Mouse (Mus musculus) frontal cortex, postnatal 36 days (tissue): ENCODE results near the gene Zcchc14.

ENCODE experiments used
- DNase-seq, 2 experiments: peaks; one replicate each; pipeline ENCODE4 v3.0.0; 2022; ENCODE audit warnings: low spot score in 2 of 2

The Zcchc14 gene

DNA sequence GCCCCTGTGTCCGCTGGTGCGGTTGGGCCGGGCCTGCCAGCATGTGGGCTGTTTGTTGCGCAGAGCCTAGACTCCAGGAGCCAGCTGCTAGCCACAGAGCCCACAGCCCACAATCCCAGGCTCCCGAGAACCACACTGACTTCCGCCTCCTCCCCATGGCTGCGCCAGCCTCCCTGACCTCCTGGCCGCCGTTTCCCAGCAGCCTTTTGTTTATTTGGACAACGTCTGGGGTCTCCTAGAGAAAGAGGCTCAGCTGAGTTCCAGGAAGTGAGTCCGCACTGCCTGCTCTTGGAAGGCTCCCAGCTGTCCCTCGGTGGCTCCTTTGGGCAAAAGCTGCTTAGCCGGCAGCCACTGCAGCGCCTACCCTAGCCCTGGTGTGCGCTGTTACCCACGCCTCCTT lies 12.6 kb upstream of the Zcchc14 start:
- DNase-seq, result no peak

GRCm38 (mm10) chr8:121663101-121663500 lies 10.4 kb upstream of the Zcchc14 start:
- no peak for DNase-seq

- no peak for DNase-seq
Measured at GRCm38 (mm10) chr8:121661631-121662357, 9.1 kb upstream of the Zcchc14 start.

DNA sequence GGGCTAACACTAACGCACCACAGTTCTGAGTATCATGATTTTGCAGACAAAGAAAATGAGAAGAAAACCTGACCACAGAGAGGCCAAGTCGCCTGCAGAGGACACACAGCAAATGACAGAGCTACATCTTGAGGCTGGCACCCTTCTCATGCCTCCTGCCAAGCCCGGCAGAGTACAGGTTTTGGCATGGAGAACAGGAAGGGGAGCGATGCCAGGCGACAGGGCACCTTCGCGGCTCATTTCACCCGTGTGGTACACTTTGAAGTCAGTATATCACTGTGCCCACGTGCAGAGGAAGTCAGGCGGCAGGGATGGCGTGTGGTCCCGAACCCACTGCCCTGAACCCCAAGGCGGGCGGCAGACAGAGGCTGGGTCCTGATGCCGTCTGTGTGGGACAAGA lies 7.9 kb upstream of the Zcchc14 start:
- DNase-seq, result no peak

DNA sequence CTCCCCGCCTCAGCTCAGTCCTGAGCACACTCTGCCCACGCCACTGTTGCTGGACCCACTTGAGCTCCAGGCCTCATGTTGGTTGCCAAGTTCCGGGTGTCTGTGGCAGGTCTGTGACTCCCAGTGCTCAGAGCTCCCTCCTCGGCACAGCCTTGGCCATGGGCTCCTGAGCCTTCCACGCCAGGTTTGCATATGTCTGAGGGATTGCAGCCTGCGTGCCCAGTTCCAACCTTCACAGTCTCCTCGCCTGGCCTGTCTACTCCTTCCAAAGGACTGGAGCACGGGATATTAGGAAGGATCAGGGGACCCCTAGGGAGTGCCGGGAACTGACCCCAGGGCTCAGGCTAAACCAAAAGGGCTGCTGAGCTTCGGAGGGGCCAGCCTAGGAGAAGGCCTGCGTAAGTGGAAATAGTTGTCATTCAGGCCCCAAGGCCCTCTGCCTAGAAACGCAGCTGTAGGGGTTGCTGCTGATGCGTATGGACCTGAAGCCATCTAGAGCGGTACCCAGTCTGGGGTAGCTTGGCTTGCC lies 2.3 kb upstream of the Zcchc14 start:
- no peak for DNase-seq

GRCm38 (mm10) chr8:121654131-121654530 lies 1.4 kb upstream of the Zcchc14 start:
- no peak for DNase-seq

DNA sequence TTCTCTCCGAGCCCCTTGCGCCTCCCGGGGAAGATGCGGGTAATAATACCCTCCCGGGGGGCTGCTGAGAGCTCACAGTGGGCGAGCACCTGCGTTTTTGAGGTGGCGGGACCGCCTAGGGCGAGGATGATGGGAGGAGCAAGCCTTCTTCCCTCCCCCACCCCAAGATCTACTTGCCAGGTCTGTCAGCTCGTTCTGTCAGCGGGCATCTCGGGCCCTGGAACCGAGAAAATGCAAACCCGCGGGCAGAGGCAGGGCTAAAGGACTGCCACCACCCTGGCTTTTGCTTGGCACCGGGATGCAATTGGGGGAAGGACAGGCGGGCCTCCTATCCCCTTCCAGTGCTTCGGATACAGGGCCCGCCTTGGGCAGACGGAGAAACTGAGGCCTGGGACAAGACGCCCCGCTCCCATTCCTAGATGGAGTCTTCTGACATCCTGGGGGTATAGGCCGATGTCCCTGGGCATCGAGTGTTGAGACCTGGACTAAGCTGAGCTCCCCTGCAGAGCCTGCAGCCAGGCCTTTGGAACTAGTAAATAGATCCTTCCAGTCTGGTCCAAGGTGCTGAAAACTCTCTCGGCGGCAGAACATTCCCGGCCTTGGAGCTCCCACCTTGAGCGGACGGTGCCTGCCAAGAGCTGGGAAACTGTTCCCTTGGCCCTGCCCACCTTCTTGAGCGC lies 779 bp upstream of the Zcchc14 start:
- no peak for DNase-seq

DNA sequence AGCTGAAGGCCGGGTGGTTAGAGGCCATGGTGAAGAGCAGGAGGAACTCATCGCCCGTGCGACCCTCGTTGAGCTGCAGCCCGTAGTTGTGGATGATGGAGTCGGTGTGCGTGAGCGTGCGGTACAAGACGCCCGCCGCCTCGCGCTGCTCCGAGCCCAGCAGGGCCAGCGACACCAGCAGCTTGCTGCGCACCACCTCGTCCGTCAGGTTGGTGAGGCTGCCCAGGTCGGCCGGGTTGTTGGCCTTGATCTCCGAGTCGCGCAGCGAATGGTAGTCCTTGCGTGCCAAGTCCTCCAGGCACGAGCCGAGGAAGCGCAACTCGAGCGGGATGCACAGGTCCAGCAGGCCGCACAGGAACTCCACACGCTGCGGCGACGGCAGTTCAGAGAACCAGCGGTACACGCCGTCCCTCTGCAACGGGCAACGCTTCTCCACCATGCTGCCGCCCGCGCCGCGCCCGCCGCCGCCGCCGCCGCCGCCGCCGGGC lies 783 bp downstream of the Zcchc14 start:
- peak; percentile 47 to 60 for DNase-seq

GRCm38 (mm10) chr8:121651308-121651873 lies 1.3 kb downstream of the Zcchc14 start:
- DNase-seq, result no peak

DNA sequence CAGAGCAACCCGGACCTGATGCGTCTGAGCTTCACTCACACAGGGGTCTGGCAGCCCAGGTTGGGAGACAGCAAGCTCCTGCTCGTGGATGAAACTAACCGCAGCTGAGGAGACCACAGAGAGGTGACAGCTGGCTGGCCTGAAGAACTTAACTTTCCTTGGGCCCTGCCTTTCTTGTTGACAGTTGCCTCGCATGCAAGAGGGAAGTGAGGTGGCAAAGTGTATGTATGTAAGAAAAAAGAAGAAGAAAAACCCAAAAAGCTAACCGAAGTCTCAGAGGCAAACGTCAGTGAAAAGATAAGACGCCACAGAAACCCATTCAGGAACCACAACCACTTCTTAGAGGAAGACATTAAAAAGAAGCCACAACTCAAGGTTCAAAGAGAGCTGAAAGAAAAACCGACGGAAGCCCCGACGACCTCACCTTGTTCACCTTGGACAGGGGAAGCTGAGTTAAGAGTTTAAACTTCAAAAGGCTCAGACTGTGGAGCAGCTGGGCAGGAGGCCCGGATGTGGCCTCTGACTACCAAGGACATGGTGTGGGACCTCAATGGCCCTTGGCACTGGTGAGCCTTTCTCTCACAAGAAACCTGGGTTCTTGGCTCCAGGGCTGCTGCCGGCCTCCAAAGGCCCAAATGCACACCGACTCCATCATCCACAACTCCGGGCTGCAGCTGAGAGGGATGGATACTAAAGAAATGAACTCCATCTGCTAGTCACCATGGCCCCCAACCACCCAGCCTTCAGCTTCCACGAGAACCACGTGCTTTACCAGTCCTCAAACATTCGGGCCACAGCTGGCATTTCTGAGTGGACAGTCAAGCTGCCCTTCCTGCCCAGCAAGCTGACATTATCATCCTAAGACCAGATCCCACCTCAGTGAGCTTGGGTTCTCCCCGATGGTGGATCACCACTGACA lies 2.1 kb downstream of the Zcchc14 start:
- DNase-seq, result no peak

DNA sequence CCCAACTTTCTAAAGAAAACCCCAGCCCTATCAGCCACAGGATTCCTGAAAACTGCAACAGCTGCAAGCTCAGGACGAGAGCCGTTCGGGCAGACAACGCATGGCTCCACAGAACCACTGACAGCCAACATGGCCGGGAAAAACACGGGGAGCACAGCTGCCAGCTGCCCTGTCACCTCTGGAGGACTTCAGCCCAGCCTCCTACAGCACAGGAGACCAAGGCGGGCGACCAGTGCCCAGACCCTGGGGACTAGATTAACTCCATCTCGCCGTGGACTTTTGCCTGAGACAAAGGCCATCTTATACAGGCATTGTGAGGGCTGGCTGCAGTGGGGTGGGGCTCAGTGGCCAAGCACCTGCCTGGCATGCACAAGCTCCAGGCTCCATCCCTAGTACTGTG lies 2.8 kb downstream of the Zcchc14 start:
- no peak for DNase-seq

GRCm38 (mm10) chr8:121649423-121649822 lies 3.3 kb downstream of the Zcchc14 start:
- DNase-seq, result no peak

DNA sequence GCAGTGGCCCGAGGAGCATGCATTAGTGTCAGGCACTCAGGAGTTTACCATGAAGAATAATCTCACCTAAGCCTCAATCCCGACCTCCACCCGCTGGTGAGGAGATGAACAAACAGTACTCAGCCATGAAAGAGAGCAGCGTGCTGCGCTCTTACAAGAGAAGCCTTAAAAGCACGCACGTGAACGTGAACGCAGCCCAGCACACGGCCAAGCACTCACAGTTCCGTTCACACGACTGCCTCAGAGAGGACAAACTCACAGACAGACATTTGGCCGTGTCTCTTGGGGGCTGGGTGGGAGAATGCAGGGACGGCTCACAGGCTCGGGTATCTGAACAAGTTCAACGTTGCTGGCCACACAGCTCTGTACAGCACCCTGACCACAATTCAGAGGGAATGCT lies 4.2 kb downstream of the Zcchc14 start:
- no peak for DNase-seq

- DNase-seq, result no peak
Measured at GRCm38 (mm10) chr8:121647511-121648215, 5.0 kb downstream of the Zcchc14 start.

GRCm38 (mm10) chr8:121643384-121643783 lies 9.3 kb downstream of the Zcchc14 start:
- DNase-seq, result no peak

- no peak for DNase-seq
Measured at GRCm38 (mm10) chr8:121642804-121643203, 9.9 kb downstream of the Zcchc14 start.

DNA sequence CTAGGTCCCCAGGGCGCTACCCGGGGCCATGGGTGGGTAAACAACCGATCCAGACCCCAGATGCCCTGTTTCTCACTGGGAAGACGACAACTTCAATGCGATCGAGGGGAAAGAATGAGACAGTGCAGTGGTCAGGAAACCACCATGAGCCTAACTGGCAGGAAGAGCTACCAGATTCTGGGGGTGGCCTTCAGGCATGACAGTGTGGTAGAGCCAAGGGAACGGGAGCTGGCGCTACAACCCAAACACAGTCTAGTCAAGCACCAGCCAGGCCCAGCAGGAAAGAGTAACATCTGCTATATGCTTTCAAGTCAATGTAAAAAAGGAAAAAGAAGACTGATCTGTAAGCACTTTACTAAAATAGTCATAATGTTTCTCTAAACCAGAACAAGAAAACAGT lies 16.5 kb downstream of the Zcchc14 start:
- DNase-seq, result no peak

DNA sequence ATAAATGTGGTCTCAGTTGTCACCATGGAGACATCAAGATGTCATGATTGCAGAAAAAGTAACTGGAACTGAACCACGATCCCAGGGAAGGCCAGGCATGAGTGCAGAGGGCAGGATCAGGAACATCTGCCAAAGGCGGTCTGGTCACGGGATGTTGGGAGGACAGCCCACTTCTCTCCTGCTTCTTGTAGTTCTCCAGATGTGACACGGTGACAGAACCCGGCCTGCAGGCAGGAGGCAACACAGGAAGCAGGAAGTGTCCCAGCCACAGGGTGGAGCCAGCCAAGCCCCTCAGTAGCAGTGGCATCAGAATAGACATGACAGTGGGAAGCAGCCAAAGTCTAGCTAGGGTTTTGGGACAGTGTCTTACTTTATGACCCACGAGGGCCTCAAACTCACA lies 17.2 kb downstream of the Zcchc14 start:
- DNase-seq, result no peak

GRCm38 (mm10) chr8:121632401-121632800 lies 20.3 kb downstream of the Zcchc14 start:
- DNase-seq, result no peak

GRCm38 (mm10) chr8:121631645-121632071 lies 21.0 kb downstream of the Zcchc14 start:
- DNase-seq, result no peak

DNA sequence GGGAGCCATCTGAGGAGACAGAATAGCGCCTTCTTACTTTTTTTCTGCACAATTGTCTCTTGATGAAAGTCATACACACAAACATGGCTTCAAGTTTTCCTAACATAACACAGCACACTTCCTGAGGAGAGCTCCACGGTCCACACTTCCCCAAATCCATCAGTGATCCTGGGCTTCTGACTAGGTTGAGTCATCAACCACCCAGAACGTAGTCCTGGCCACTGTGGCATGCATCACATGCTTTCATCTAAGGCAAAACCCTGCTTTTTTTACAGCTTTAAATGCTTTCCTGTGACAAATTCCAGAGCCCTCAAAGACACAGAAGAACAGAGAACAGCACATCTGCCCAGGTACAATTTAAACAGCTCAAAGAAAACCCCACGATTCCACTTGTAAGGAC lies 24.0 kb downstream of the Zcchc14 start:
- DNase-seq, result no peak
